Mouse (Mus musculus) stomach, embryonic 16.5 days (tissue): ENCODE measurements at regions not wholly inside any gene's neighbourhood (a gene's known extent, or its start where the extent isn't known, plus 50 kb on each side); places are given as distances from the start of the nearest gene placed in this dataset.
A peak's percentile ranks its signal among the peaks of the same experiment; 100 is the strongest.

Experiments used
- ATAC-seq: fragments of 200-750 bp; cut with Nextera tagmentation; 2 replicates; pipeline ENCODE4 v1.8.0; 2017; ENCODE audit warnings: moderate number of reproducible peaks, moderate TSS enrichment; ENCODE audit not compliant: insufficient read depth, low FRiP score
- H3K27ac ChIP-seq: fragments of 300-500 bp; sonication (generic); 2 replicates; pipeline ENCODE4 v1.5.1; 2014; ENCODE audit warnings: low read length
- H3K27me3 ChIP-seq: fragments of 300-500 bp; sonication (generic); 2 replicates; pipeline ENCODE4 v1.6.1; 2014; ENCODE audit warnings: low read length, control low read depth, mixed read lengths; ENCODE audit not compliant: control insufficient read depth, insufficient read depth
- H3K36me3 ChIP-seq: fragments of 300-500 bp; sonication (generic); 2 replicates; pipeline ENCODE4 v1.6.1; 2014; ENCODE audit warnings: low read length; ENCODE audit not compliant: control insufficient read depth, insufficient read depth
- H3K4me1 ChIP-seq: fragments of 300-500 bp; sonication (generic); 2 replicates; pipeline ENCODE4 v1.6.1; 2014; ENCODE audit warnings: low read length, control low read depth, mixed read lengths; ENCODE audit not compliant: control insufficient read depth, insufficient read depth
- H3K4me2 ChIP-seq: fragments of 300-500 bp; sonication (generic); 2 replicates; pipeline ENCODE4 v1.6.1; 2014; ENCODE audit warnings: low read depth, low read length, mixed read lengths
- H3K4me3 ChIP-seq: fragments of 300-500 bp; sonication (generic); replicated peaks from 2 replicates; pipeline ENCODE4 v1.5.1; 2014; ENCODE audit warnings: mild to moderate bottlenecking, low read length
- H3K9ac ChIP-seq: fragments of 300-500 bp; sonication (generic); 2 replicates; pipeline ENCODE4 v1.6.1; 2014; ENCODE audit warnings: low read length
- H3K9me3 ChIP-seq: fragments of 300-500 bp; sonication (generic); replicated peaks from 2 replicates; pipeline ENCODE4 v1.6.1; 2016; ENCODE audit warnings: low read length, control low read depth; ENCODE audit not compliant: control insufficient read depth
- WGBS: fragments of 180-500 bp; shearing (Covaris S2); extraction: QIAGEN DNeasy Blood & Tissue Kit; methylation state at CpG from one replicate; pipeline ENCODE4 v1.1.7; 2014; 5-methylcytosine and 5-hydroxymethylcytosine counted together

- Histone ChIP-seq H3K9ac (no peak overlapping the region), H3K4me1 (no peaks in the 10 kb centered on the region), H3K36me3 (no peaks in the 10 kb centered on the region), H3K27ac (no peak overlapping the region), H3K9me3 (no peaks in the 10 kb centered on the region), H3K4me3 (no peak overlapping the region), H3K4me2 (no peak overlapping the region), H3K27me3 (no peaks in the 10 kb centered on the region)
- no peak for ATAC-seq
- 80% methylated on average over 3 of the region's 3 CpGs for WGBS
Measured at GRCm38 (mm10) chr5:113408588-113408987, 51.5 kb downstream of the Aym1 start.

- H3K9me3 ChIP-seq, result no peaks in the 10 kb centered on the region
- H3K4me3 ChIP-seq, result no peak overlapping the region
- H3K36me3 ChIP-seq, result no peaks in the 10 kb centered on the region
- no peaks in the 10 kb centered on the region for H3K27me3 ChIP-seq
- no peak overlapping the region for H3K27ac ChIP-seq
- H3K4me1 ChIP-seq, result no peaks in the 10 kb centered on the region
- no peak overlapping the region for H3K4me2 ChIP-seq
- H3K9ac ChIP-seq, result no peak overlapping the region
- no peak for ATAC-seq
- 68% methylated on average over 13 of the region's 13 CpGs for WGBS
Measured at GRCm38 (mm10) chr5:113410963-113411362, 53.9 kb downstream of the Aym1 start.

- peaks cover 8% of the 10 kb centered on the region; the same call in 1 of the 2 replicates for H3K4me1 ChIP-seq
- WGBS, result 91% methylated on average over 2 of the region's 2 CpGs
- H3K27ac ChIP-seq, result no peak overlapping the region
- no peak overlapping the region for H3K9ac ChIP-seq
- no peak overlapping the region for H3K4me3 ChIP-seq
- no peak overlapping the region for H3K4me2 ChIP-seq
- no peaks in the 10 kb centered on the region for H3K27me3 ChIP-seq
- H3K36me3 ChIP-seq, result no peaks in the 10 kb centered on the region
- H3K9me3 ChIP-seq, result no peaks in the 10 kb centered on the region
- no peak for ATAC-seq
Measured at GRCm38 (mm10) chr5:113414639-113415038, 57.5 kb downstream of the Aym1 start.

- 44% methylated on average over 22 of the region's 22 CpGs for WGBS
- H3K9ac ChIP-seq, result peak overlapping the region; percentile 23; the same call in 1 of the 2 replicates
- 0 out of 2 replicates have a peak, but pooled peaks have one; percentile 38 for ATAC-seq
- no peaks in the 10 kb centered on the region for H3K27me3 ChIP-seq
- H3K4me3 ChIP-seq, result no peak overlapping the region
- H3K4me1 ChIP-seq, result peaks cover 12% of the 10 kb centered on the region; the same call in 1 of the 2 replicates
- no peak overlapping the region for H3K4me2 ChIP-seq
- no peaks in the 10 kb centered on the region for H3K9me3 ChIP-seq
- H3K27ac ChIP-seq, result peak overlapping the region; percentile 62
- H3K36me3 ChIP-seq, result no peaks in the 10 kb centered on the region
Measured at GRCm38 (mm10) chr5:113418335-113419013, 61.4 kb downstream of the Aym1 start.

GRCm38 (mm10) chr5:113420619-113421018, 63.5 kb downstream of the Aym1 start:
- no peaks in the 10 kb centered on the region for H3K36me3 ChIP-seq
- no peaks in the 10 kb centered on the region for H3K27me3 ChIP-seq
- H3K9ac ChIP-seq, result no peak overlapping the region
- peak; percentile 39; the same call in 1 of the 2 replicates for ATAC-seq
- H3K27ac ChIP-seq, result peak overlapping the region; percentile 78
- H3K4me3 ChIP-seq, result no peak overlapping the region
- H3K4me1 ChIP-seq, result peaks cover 12% of the 10 kb centered on the region; the same call in 1 of the 2 replicates
- H3K4me2 ChIP-seq, result no peak overlapping the region
- WGBS, result 27% methylated on average over 5 of the region's 5 CpGs
- no peaks in the 10 kb centered on the region for H3K9me3 ChIP-seq

GRCm38 (mm10) chr5:113421993-113422725, 65.1 kb downstream of the Aym1 start:
- H3K27me3 ChIP-seq, result no peaks in the 10 kb centered on the region
- no peaks in the 10 kb centered on the region for H3K36me3 ChIP-seq
- no peak overlapping the region for H3K27ac ChIP-seq
- H3K9me3 ChIP-seq, result no peaks in the 10 kb centered on the region
- H3K4me2 ChIP-seq, result no peak overlapping the region
- H3K4me1 ChIP-seq, result peaks cover 12% of the 10 kb centered on the region; the same call in 1 of the 2 replicates
- 79% methylated on average over 13 of the region's 13 CpGs for WGBS
- no peak overlapping the region for H3K9ac ChIP-seq
- no peak overlapping the region for H3K4me3 ChIP-seq
- ATAC-seq, result no peak

GRCm38 (mm10) chr5:113422726-113423110, 65.6 kb downstream of the Aym1 start:
- WGBS, result 83% methylated on average over 3 of the region's 3 CpGs
- no peak for ATAC-seq
- H3K4me3 ChIP-seq, result no peak overlapping the region

GRCm38 (mm10) chr5:113427779-113428178, 62.4 kb upstream of the Wscd2 start:
- no peak overlapping the region for H3K4me2 ChIP-seq
- no peaks in the 10 kb centered on the region for H3K36me3 ChIP-seq
- H3K4me3 ChIP-seq, result no peak overlapping the region
- H3K9ac ChIP-seq, result no peak overlapping the region
- 75% methylated on average over 7 of the region's 7 CpGs for WGBS
- ATAC-seq, result no peak
- no peaks in the 10 kb centered on the region for H3K9me3 ChIP-seq
- H3K4me1 ChIP-seq, result no peaks in the 10 kb centered on the region
- H3K27ac ChIP-seq, result no peak overlapping the region
- no peaks in the 10 kb centered on the region for H3K27me3 ChIP-seq

More at GRCm38 (mm10) chr5:113422726-113423110, 65.6 kb downstream of the Aym1 start:
- no peak overlapping the region for H3K4me2 ChIP-seq
- H3K9me3 ChIP-seq, result no peaks in the 10 kb centered on the region
- no peak overlapping the region for H3K9ac ChIP-seq
- H3K4me1 ChIP-seq, result peaks cover 12% of the 10 kb centered on the region; the same call in 1 of the 2 replicates
- no peak overlapping the region for H3K27ac ChIP-seq
- no peaks in the 10 kb centered on the region for H3K27me3 ChIP-seq
- no peaks in the 10 kb centered on the region for H3K36me3 ChIP-seq

- H3K4me3 ChIP-seq, result no peak overlapping the region
- H3K9ac ChIP-seq, result no peak overlapping the region
- H3K27me3 ChIP-seq, result no peaks in the 10 kb centered on the region
- 67% methylated on average over 5 of the region's 5 CpGs for WGBS
- H3K4me2 ChIP-seq, result no peak overlapping the region
- ATAC-seq, result no peak
- H3K27ac ChIP-seq, result no peak overlapping the region
- H3K9me3 ChIP-seq, result no peaks in the 10 kb centered on the region
- H3K36me3 ChIP-seq, result no peaks in the 10 kb centered on the region
- no peaks in the 10 kb centered on the region for H3K4me1 ChIP-seq
Measured at GRCm38 (mm10) chr5:113431334-113431733, 58.8 kb upstream of the Wscd2 start.
